Mouse (Mus musculus) bone marrow macrophage, adult 2 months (primary cell): Measurements from ENCODE around the gene 4933424G06Rik.

ENCODE experiments used
- CTCF ChIP-seq: IDR thresholded peaks from 2 replicates; pipeline ENCODE4 v1.5.1; 2012; ENCODE audit warnings: low read depth, mild to moderate bottlenecking, low read length, moderate library complexity
- POLR2A ChIP-seq: IDR thresholded peaks from 2 replicates; pipeline ENCODE4 v1.6.1; 2012; ENCODE audit warnings: mild to moderate bottlenecking, low read depth, low read length, borderline replicate concordance

GRCm38 (mm10) chr1:36786377-36786776, 76.4 kb downstream of the 4933424G06Rik start:
- no peak; the same call in 1 of the 2 replicates for TF ChIP-seq CTCF
- TF ChIP-seq POLR2A: no peak
